Mouse (Mus musculus) layer of hippocampus, adult 9-11 months (tissue): ENCODE results near the gene Atp6v0a4.

Experiments
- DNase-seq: peaks from one replicate; pipeline ENCODE4 v3.0.0; 2022

Gene Atp6v0a4

DNA sequence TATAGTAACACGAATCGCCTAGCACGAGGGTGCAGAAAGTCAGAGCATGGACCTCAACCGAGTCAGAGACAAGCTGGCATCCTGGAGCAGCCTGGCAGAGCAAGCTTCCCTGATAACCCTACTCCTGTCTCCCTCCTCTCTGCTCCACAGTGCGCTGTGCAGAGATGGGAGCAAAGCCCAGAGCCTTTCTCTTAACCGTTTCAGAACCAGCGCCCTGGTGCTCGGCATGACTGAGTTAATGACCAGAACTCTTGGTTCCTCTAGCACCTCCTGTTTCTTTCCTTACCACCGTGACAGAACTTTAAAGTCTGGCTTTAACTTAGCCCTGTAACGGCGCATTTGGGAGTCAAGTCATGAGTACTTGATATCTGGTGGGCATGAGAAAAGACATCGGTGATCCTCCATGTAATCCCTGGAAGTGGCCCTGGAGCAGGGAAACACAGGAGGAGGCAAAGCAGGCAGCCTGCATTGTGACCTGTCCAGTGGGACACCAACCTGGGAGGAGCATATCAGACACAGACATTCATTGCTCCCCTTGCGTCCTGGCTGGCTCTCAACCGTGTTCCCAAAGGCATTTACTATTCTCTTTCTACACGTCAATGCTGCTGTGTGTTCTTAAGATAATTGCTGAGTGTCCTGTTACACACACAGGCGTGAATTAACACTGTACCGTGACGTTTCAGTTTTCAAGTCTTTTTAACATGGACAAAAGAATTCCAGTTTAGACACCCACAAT, 747 bp downstream of the Atp6v0a4 start:
- DNase-seq, result no peak

DNA sequence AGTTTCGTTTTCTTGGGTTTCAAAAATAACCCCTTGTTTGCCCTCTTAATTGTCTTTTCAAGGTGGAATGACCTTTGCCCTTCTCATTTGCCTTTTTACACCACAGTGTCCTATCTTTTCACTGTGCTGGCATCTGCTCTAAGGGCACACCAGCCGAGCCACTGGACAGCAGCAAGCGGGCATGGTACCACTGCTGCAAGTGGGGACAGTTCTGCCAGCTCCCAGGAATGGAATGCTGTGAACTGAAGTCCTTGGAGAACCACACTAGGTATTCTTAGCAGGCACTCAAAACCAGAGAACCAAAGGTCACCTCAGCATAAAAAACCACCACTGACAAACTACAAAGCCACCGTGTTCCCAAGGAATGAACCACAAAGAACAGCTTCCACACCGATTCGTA, 1.6 kb downstream of the Atp6v0a4 start:
- DNase-seq, result no peak

DNA sequence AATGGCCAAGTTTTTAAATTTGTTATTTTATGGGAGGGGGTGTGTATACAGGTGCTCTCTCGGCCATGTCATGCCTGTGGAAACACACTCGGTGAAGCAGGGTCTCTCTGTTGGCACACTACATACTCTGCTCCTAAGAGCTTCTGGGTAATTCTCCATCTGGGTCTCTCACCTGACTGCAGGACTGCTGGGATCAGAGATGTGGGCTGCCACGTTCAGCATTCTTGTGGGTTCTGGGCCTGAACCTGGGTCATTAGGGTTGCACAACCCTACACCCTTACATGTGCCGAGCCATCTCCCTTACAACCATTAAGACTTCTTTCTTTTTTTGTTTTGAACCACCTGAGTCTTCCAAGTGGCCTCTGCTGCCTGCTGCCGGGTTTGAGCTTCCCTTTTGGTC, 2.5 kb downstream of the Atp6v0a4 start:
- DNase-seq, result no peak

DNA sequence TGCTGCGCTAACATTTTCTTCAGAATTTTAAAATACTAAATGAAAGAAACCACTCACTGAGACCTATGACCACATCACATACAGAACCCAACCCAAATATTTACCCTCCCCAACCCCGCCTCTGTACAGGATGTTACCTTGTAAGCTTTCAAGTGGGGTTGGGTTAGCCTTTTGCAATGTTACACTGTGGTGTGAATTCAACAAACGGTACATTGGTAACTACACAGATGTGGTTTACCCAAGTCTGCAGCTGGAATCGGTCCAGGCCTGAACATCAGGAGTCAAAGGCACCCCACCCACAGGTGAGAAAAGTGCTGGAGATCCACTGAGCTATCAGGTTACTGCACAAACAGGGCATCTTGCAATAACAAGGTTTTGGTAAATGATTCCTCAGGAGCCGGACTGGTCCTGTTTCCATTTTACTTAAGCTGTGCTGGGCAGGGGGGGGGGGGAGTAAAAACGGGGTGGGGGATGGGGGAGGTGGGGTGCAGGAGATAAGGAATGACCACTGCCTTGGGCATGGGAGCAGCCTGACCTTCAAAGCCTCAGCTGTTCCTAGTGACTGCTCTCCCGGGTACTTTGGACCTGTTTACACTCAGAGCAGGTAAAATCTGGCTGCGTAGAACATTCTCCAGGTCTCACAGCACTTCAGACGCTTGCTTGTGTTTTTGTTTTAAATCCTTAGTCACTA, 3.6 kb downstream of the Atp6v0a4 start:
- DNase-seq, result no peak

DNA sequence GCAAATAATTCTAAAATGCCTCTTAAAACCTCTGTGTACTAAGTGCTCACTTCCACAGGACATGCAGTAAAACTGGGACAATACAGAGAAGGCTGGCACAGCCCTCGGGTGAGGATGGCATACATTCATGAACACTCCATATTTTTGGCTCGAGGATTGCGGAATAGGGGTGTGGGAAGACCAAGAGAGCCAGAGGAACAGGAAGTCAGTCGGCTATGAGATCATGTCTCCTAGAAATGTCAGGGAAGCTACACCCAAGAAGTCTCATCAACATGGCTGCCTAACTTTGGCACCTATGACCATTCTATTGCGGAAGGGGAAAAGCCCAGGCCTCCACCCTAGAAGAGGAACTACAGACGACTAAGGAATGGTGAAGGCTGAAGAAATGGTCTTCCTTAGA, 6.0 kb downstream of the Atp6v0a4 start:
- DNase-seq, result no peak

DNA sequence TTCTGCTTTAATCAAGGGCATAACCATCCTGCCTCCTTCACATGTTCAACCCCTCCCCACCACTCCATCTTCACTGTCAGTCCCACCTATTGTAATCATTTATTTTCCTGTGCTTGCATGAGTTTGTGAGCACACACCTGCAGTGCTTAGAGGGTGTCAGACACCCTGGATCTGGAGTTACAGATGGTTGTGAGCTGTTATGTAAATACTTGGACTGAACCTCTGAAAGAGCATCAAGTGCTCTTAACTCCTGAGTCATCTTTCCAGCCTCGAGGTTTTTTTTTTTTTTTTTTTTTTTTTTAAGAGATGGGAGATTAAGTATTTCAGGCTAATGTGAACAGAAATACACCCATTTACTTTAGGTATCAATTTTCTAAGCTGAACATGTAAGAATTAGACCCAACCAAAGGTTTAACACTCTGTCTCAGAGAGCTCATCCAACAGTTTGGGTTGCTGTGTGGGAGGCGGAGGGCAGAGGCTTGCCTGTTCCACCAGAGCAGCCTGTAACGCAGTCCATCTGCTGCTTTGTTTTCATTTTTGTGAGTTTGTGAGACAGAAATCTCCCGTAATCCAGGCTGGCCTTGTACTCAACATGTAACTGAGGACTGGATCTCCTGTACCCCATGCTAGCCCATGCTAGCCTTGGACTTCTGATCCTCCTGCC, 8.1 kb downstream of the Atp6v0a4 start:
- DNase-seq, result peak; percentile 80

DNA sequence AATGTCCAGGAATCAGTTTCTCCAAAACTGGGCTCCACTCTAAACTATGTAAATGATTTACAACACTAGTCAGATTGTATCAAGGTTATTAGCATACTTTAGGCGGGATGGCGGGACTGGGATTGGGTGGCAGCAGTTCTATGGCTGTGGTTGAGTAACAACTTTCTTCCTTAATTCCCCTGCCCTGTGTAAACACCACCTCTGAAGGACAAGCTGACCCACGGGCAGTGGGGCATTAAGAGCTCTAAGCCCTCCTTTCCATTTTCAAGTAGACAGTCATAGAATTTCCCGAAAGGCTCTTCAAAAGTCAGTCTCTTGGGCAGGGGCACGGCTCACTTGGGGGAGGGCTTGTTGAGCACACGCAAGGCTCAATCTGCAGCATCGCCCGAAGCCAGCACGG, 13.5 kb downstream of the Atp6v0a4 start:
- DNase-seq, result no peak

DNA sequence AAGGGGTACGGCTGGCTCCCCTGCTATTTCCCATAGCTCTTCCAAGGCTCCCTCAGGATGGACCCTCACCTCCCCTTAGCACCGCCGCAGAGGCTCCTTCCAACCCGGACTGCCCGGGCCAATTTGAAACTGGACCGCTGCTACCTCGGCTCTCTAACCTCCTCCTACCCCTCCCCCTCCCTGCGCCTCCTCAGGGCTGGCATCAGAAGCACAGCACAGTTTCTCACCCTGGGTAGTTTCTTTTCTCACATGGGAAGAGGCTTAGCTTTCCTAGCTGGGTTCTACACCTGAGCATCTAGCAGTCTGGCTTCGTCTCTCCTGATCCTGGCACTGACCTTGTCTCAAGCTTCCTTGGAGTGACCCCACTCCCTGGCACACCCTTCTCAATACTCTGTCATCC, 14.5 kb downstream of the Atp6v0a4 start:
- no peak for DNase-seq

DNA sequence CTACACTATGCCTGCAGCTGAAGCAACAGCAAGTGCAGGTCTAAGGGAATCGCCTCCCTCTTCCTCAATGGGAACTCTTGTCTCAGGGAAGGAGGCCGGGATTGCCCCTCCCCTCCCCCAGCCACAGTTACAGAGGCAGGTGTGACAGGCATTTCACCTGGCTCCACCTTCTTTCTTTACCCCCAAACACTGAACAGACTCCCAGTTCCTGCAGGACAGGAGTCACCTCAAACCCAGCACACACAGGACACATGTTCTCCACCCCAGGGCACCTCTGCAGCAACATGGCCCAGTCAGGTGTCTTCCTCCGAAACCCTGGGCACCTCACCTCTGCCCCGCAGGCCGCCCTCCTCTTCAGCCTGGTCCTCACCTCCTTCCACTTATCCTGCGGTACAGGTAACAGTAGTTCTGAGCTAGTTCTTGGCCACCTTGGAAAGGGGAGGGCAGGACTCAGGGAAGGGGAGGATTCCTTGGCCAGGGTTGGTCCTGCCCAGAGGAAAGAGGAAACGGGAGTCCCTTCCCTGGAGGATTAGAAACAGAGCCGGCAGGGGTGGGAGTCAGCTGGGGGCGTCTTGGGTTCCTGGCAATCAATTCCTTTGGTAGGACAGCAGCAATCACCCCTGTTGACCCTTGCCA, 15.1 kb downstream of the Atp6v0a4 start, which contains the start of gene Tmem213:
TSS of gene Tmem213 (plus strand) at position 96 of the 636 bp plus-strand sequence.
- DNase-seq, result no peak

DNA sequence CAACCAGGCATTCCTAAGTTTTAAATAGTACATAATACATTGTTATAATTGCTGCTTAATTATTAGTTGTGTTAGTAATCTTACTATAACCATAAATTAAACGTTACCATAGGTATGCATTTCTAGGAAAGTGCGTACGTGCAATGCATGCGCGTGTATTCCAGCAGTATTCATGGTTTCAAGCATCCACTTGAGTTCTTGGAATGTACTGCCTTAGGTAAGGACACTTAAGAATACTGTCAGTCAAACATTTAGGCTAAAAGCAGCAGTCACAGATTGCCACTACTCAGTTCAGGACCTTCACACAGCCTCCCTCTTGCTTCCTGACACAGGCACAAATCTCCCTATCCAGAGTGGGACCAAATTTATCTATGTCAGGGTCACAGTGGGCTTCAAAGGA, 15.9 kb downstream of the Atp6v0a4 start:
- no peak for DNase-seq

DNA sequence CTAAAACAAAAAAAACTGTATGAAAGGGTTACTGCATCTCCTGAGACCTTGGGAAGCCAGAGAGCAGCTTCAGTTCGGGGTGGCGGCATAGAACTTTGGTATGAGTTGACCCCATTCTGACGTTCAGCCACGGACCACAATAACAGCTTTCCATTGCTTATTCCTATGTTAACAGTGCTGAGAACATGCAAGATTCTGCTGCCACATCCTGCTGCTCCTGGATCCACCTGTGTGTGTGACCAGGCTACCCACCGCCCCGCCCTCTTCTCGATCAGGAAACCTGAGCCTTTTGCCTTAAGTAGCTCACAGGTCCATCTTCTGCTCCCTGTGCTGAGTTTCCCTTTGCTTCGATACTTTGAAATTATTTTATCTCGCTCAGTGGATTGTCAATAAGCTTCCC, 18.5 kb downstream of the Atp6v0a4 start:
- no peak for DNase-seq

DNA sequence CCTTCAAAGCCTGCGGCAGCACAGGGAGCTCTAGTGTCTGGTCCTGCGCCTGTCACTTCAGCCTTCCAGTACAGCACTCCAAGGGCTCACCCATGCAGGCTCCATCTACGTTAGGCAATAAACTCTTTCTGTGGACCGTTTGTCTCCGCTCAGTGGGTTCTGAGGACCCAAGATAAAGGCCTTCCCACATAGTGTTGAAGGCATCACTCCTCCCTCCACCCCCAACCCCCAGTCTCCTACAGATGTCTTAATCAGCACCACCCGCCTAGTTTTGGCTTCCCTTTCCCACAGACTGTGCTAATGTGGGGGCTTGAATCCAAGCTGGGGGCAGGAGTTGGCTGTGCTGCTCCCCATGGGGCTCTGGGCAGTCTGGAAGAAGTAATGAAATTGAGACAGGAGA, 20.6 kb downstream of the Atp6v0a4 start:
- no peak for DNase-seq

DNA sequence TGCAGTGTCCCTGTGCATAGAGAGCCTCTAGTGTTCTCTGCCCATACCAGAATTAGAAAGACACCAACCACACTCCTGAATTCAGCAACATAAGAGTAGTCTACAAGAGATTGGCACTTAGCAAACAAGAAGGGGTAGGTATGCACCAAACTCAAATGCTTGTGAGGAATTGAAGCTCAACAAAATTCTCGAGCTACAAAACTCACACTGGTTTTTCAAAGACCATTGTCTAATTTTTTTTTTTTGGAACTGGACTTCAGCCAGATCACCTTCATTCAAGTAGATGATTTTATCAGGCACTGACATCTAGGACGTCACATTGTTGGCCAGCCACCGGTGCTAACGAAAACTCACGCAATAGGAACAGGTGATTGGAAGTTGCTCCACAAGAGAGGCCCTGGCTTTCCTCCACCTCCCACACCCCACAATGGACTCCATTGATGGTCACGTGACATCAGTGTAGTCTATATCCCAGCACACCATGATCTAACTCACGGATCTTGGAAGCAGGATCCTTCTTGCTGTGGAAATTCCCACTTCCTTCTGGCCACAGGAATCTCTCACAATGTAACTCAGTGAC, 22.1 kb downstream of the Atp6v0a4 start:
- DNase-seq, result no peak

DNA sequence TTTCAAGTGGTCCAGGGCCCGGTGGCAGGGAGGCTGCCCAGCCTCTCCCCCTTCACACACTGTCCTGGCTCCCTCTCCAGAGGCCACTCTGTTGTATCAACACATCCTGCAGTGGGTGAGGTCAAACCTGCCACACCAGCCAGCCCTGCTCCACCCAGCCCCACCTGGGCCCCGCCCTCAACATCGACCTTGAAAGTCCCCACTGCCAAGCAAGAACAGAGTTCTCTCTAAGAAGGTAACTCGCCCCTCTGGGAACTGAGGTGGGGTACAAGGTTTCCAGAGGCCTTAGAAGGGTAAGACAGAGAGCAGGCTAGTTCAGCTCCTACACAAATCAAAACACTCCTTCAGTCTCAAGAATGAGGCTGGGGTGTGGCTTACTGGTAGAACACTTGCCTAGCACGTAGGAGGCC, 27.4 kb downstream of the Atp6v0a4 start:
- DNase-seq, result no peak

DNA sequence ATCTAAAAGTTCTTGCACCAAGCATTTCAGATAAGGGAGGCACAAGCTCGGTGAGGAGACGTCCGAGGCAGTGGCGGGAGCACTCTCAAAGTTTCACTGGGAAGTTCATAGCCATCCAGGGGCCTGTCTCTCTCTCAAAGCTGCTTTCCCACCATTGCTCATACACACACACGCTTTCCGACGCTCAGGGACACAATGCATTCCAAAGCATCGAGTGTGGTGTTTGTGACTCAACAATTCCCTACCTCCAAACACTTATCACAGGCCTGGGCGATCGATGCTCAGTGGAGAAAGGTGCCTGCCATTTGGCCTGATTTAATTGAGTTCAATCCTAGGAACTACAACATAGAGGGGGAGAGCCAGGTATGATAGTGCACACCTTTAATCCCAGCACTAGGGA, 29.7 kb downstream of the Atp6v0a4 start:
- DNase-seq, result no peak

DNA sequence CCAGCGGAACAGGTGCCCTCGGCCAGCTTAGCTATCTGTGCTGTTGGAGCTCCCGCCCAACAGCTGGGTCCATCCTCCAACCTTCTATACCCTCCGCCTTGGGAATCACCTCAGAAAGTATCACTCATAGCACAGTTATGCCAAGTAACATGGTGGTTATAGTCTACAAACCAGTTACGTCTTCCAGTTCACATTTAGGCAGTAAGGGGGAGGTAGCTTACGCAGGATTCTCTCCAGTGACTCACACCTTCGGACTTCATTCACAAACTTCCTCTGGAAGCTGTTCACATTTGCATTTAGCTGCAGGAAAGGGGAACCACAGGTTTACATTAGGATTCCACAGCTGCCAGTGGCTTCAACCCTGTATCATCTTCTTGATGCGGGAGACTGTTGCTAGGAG, 31.8 kb downstream of the Atp6v0a4 start:
- DNase-seq, result no peak

DNA sequence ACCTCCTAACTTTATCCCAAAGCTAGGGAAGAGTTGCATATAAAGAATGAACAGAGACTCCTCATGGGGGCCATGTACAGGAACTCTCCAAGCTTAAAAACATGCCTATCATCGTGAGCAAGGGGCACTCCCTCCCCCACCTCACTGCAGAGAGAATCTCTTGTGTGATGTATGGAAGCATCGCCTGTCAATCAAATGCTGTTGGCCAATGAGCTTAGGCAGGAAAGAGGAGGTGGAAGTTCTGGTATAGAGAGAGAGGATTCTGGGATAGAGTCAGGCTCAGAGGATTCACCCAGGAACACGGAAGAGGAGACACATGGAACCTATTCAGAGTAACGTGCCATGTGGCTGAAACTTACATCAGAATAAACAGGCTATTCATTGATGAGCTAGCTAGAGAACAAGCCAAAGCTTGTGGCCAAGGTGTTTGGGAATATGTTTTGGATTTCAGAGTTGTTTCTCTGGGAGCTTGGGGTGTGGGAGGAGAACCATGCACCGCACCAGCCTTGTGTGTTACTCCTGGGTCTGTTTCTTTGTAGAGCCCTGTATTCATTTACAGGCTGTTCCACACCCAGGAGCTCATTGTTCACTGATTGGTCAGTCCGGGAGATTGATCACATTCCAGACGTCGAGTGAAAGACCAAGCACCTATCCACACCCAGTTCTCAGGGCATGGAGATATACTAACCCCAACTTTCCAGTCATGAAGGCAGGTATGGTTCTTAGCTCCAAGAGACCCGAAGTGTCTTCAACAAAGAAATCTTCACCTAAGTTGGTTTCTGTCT, 37.0 kb downstream of the Atp6v0a4 start:
- DNase-seq, result no peak

DNA sequence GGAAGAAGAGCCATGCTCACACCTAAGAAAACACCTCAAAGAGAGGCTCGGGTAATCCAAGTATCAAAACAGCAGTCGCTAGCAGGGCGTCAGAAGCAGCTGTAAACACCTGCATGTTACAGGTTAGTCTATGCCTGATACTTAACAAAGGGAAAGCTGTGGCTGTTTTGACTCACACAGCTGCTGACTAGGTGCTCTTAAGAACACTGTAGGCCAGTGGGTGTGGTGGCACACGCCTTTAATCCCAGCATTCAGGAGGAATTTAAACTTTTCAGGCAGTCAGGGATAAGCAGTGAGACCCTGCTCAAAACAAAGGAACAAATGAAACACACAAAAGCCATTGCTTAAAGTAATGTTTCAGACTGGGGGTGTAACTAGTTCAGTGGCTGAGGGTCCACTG, 41.2 kb downstream of the Atp6v0a4 start:
- no peak for DNase-seq

DNA sequence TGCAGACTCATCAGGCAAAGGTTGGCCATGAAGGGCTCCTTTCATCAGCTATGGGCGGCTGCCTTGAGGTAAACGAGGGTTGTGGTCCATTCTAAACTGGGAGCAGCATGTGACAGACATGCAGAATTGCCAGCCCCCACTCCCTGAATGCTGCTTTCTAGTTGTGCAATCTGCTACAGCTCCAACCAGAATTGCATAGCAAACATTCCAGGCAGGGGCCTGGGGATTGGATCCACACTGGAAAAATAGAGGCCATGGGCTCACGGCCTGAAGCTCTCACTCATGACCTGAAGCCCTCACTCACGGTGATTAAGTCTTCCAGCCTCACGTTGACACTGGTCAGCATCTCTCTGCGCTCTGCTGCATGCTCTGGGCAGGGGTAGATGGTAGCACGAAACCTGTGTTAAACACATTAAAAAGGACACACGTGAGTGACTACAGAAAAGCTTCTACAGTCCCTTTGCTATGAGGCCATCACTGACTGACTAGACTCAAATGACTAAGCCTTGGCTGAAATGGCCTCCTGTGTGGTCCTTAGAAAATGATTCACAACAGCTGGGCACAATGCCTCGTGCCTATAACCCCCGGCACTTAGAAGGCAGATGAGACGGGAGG, 42.6 kb downstream of the Atp6v0a4 start:
- DNase-seq, result no peak

DNA sequence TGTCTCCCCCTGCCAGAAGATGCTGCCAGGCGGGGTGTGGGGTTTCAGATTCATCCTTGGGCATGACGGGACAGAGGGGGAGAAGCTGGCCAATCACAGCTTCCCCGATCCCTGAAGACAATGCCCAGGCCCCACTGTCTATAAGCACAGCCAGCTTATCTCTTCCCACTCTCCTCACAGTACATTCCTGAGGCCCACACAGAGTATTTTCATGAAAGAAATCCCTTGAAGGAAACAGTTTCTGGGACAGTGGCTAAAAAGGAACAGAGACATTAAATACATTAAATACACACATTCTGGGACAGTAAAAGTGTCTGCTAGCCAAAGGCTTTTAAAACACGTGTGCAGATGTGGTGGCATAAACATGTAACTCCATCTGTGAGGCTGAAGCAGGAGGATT, 44.0 kb downstream of the Atp6v0a4 start:
- DNase-seq, result no peak

DNA sequence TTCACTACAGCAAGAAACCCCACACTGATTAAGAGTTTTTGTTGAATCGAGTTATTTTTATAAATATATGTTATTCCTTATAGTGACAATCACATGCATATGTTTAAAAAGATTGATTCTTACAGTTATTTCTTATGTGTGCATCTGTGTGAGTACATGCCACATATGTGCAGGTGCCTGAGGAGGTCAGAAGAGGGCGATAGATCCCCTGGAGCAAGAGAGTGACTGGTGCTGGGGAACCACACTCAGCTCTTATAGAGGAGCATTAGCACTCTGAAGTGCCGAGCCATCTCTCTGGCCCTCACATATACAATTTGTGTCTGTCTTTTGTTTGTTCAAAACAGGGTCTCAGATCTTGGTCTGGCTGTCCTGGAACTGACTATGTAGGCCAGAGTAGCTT, 50.8 kb downstream of the Atp6v0a4 start:
- no peak for DNase-seq
